Mouse (Mus musculus) liver, adult 2 months (tissue): Measurements from ENCODE around the gene Ptpra.

ENCODE experiments used
- CTCF ChIP-seq: fragments of 200-500 bp; IDR thresholded peaks from 2 replicates; pipeline ENCODE4 v1.5.1; 2011; ENCODE audit warnings: low read depth, low read length, control low read depth
- POLR2A ChIP-seq: fragments of 200-500 bp; IDR thresholded peaks from 2 replicates; pipeline ENCODE4 v1.6.1; 2011; ENCODE audit warnings: low read length, control low read depth; ENCODE audit not compliant: insufficient read depth; ENCODE audit errors: extremely low read depth

GRCm38 (mm10) chr2:130591016-130591415 is 140.9 kb downstream of the Ptpra start:
- TF ChIP-seq CTCF (no peak), POLR2A (no peak)
